Mouse (Mus musculus): ENCODE measurements around the gene Bach1. TPM values are rescaled to one million over a fixed set of nuclear protein-coding genes. Genes with fewer than 3 reads are reported as not detected.

The Bach1 gene
- polyA plus RNA-seq, 1 experiment: not detected

DNA sequence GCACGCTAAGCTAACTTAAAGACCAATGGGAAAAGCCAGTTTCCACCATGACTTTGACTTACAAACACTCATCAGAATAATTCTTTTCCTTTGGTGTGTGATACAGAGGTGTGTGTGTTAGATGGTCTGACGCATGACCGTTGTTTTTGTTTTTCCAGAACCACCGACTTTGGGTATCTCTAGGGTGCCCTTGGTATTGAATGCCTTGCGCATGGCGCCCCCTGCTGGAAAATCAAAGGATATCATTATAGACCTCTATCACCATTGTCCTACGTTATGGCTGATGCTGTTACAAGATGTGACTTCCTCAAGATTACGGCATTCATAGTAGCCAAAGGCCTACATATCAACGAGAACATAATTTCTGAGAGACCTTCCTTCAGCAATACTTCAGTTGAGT lies 56.1 kb downstream of the Bach1 start:
- 62% methylated on average over 9 of the region's 9 CpGs for WGBS
- TF ChIP-seq CTCF (IDR thresholded peaks at IDR 0.05; ENCODE audit: insufficient read depth, low read depth, low read length) (no peak), POLR2A (IDR thresholded peaks at IDR 0.05; ENCODE audit: insufficient read depth, low read depth, low read length) (no peak)

GRCm38 (mm10) chr16:87755915-87756314 lies 57.2 kb downstream of the Bach1 start:
- Histone ChIP-seq H3K4me3 (ENCODE audit: insufficient read depth, low read depth, low read length) (no peak overlapping the region), H3K27ac (ENCODE audit: insufficient read depth, low read depth, low read length) (no peak overlapping the region), H3K4me1 (ENCODE audit: control insufficient read depth, insufficient read depth, low read length) (no peaks in the 10 kb centered on the region)
- TF ChIP-seq POLR2A (IDR thresholded peaks at IDR 0.05; ENCODE audit: insufficient read depth, low read depth, low read length): no peak
- no peak for TF ChIP-seq CTCF (IDR thresholded peaks at IDR 0.05; ENCODE audit: insufficient read depth, low read depth, low read length)
- WGBS: 92% methylated on average over 3 of the region's 3 CpGs

More for the DNA sequence above, 56.1 kb downstream of the Bach1 start:
- Histone ChIP-seq H3K4me1 (ENCODE audit: control insufficient read depth, insufficient read depth, low read length) (no peaks in the 10 kb centered on the region), H3K27ac (ENCODE audit: insufficient read depth, low read depth, low read length) (no peak overlapping the region), H3K4me3 (ENCODE audit: insufficient read depth, low read depth, low read length) (no peak overlapping the region)

GRCm38 (mm10) chr16:87758016-87758415 lies 59.3 kb downstream of the Bach1 start:
- H3K4me3 ChIP-seq (ENCODE audit: insufficient read depth, low read depth, low read length): no peak overlapping the region
- H3K27ac ChIP-seq (ENCODE audit: insufficient read depth, low read depth, low read length): no peak overlapping the region
- TF ChIP-seq CTCF (IDR thresholded peaks at IDR 0.05; ENCODE audit: insufficient read depth, low read depth, low read length): no peak
- no peak for TF ChIP-seq POLR2A (IDR thresholded peaks at IDR 0.05; ENCODE audit: insufficient read depth, low read depth, low read length)
- no peaks in the 10 kb centered on the region for H3K4me1 ChIP-seq (ENCODE audit: control insufficient read depth, insufficient read depth, low read length)
- 97% methylated on average over 11 of the region's 11 CpGs for WGBS

DNA sequence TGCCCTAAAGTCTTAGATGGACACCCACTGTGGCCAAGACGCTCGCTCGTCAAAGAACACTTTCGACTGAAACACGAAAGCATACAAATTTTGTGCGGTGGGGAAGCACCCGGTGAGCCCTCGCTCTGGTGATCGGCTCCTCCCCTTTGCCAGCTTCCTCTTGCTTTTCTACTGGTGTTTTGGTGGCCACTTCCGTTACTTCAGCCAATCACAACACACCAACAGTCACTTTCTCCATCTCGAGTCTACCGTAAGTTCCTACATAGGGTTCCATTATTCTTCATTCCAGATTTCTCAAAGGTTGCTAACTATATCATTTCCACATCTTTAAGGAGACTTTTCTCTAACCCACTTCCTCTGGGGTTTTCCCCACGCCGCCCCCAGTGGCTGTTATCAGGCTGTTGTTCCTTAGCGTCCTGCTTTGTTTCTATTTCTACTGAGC lies 65.9 kb downstream of the Bach1 start:
- H3K4me1 ChIP-seq (ENCODE audit: control insufficient read depth, insufficient read depth, low read length): no peaks in the 10 kb centered on the region
- 94% methylated on average over 15 of the region's 15 CpGs for WGBS

DNA sequence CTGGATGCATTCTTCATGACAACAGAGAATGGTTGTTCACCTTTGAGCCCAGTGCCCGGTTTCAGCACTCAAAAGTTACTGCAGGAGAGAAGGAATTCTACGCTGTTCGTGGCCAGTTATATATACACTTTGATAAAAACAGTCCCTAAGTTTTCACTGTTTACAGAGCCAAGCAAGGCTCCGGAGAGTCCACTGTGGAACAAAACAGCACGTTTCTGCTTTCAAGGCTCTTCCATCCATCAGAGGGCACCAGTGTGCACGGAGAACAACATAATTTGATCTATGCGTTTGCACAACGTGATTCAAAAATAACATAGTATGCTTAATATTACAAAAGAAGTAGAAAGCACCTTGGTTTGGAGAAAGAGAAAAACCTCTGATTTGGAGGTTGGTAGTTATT lies 67.2 kb downstream of the Bach1 start:
- no peak for TF ChIP-seq POLR2A (IDR thresholded peaks at IDR 0.05; ENCODE audit: insufficient read depth, low read depth, low read length)
- no peak for TF ChIP-seq CTCF (IDR thresholded peaks at IDR 0.05; ENCODE audit: insufficient read depth, low read depth, low read length)
- H3K4me1 ChIP-seq (ENCODE audit: control insufficient read depth, insufficient read depth, low read length): no peaks in the 10 kb centered on the region

More for the DNA sequence above, 65.9 kb downstream of the Bach1 start:
- Histone ChIP-seq H3K4me3 (ENCODE audit: insufficient read depth, low read depth, low read length) (no peak overlapping the region), H3K27ac (ENCODE audit: insufficient read depth, low read depth, low read length) (no peak overlapping the region)
- TF ChIP-seq POLR2A (IDR thresholded peaks at IDR 0.05; ENCODE audit: insufficient read depth, low read depth, low read length) (no peak), CTCF (IDR thresholded peaks at IDR 0.05; ENCODE audit: insufficient read depth, low read depth, low read length) (no peak)

GRCm38 (mm10) chr16:87770576-87770975 lies 71.8 kb downstream of the Bach1 start:
- Histone ChIP-seq H3K27ac (ENCODE audit: insufficient read depth, low read depth, low read length) (no peak overlapping the region), H3K4me1 (ENCODE audit: control insufficient read depth, insufficient read depth, low read length) (no peaks in the 10 kb centered on the region), H3K4me3 (ENCODE audit: insufficient read depth, low read depth, low read length) (no peak overlapping the region)
- TF ChIP-seq CTCF (IDR thresholded peaks at IDR 0.05; ENCODE audit: insufficient read depth, low read depth, low read length) (no peak), POLR2A (IDR thresholded peaks at IDR 0.05; ENCODE audit: insufficient read depth, low read depth, low read length) (no peak)
- 95% methylated on average over 2 of the region's 2 CpGs for WGBS

More for the DNA sequence above, 67.2 kb downstream of the Bach1 start:
- H3K27ac ChIP-seq (ENCODE audit: insufficient read depth, low read depth, low read length): no peak overlapping the region
- no peak overlapping the region for H3K4me3 ChIP-seq (ENCODE audit: insufficient read depth, low read depth, low read length)
- 43% methylated on average over 8 of the region's 8 CpGs for WGBS

DNA sequence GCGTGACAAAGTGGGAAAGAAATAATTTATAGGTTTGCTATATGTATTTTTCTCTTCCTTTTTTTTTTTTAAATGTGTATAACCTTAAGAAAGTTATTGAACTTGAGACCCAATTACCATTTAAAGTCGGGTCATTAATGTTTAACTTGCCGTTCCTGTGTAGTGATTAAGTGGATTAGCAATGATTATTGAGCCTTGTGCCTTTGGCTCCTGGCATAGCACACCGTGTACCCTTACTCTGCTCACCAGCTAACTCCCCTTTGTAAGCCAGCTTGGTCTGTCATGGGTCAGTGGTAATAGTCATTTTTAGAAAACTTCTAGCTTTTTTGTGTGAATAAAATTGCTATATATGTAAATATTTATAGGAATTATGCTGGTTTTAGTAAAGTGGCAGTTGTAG lies 73.2 kb downstream of the Bach1 start:
- 69% methylated on average over 4 of the region's 4 CpGs for WGBS
- no peak for TF ChIP-seq POLR2A (IDR thresholded peaks at IDR 0.05; ENCODE audit: insufficient read depth, low read depth, low read length)
- TF ChIP-seq CTCF (IDR thresholded peaks at IDR 0.05; ENCODE audit: insufficient read depth, low read depth, low read length): no peak
- no peak overlapping the region for H3K27ac ChIP-seq (ENCODE audit: insufficient read depth, low read depth, low read length)
- no peaks in the 10 kb centered on the region for H3K4me1 ChIP-seq (ENCODE audit: control insufficient read depth, insufficient read depth, low read length)
- no peak overlapping the region for H3K4me3 ChIP-seq (ENCODE audit: insufficient read depth, low read depth, low read length)

GRCm38 (mm10) chr16:87774398-87774797 lies 75.7 kb downstream of the Bach1 start:
- no peaks in the 10 kb centered on the region for H3K4me1 ChIP-seq (ENCODE audit: control insufficient read depth, insufficient read depth, low read length)
- no peak for TF ChIP-seq CTCF (IDR thresholded peaks at IDR 0.05; ENCODE audit: insufficient read depth, low read depth, low read length)
- TF ChIP-seq POLR2A (IDR thresholded peaks at IDR 0.05; ENCODE audit: insufficient read depth, low read depth, low read length): no peak
- WGBS: 66% methylated on average over 3 of the region's 3 CpGs

DNA sequence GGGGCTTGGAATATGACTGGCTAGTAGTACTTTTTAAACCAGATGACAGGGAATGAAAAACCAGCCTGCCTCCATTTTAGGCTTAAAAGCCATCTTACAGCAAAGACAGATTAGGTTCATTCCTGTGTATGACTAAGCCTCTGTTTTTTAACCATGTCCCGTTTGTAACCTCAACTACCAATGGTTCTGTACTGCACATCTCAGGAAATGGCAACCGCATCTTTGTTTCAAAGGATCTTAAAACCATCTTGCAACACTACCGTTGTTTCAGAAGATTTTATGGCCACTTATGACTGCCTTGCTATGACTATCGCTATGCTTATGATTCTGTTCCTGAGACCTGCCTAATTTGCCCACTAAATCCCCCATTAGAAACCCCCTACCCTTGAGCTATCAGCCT lies 78.6 kb downstream of the Bach1 start:
- TF ChIP-seq POLR2A (IDR thresholded peaks at IDR 0.05; ENCODE audit: insufficient read depth, low read depth, low read length) (no peak), CTCF (IDR thresholded peaks at IDR 0.05; ENCODE audit: insufficient read depth, low read depth, low read length) (no peak)
- no peak overlapping the region for H3K4me3 ChIP-seq (ENCODE audit: insufficient read depth, low read depth, low read length)
- WGBS: 86% methylated on average over 4 of the region's 4 CpGs
- H3K27ac ChIP-seq (ENCODE audit: insufficient read depth, low read depth, low read length): no peak overlapping the region
- no peaks in the 10 kb centered on the region for H3K4me1 ChIP-seq (ENCODE audit: control insufficient read depth, insufficient read depth, low read length)

More at GRCm38 (mm10) chr16:87774398-87774797, 75.7 kb downstream of the Bach1 start:
- Histone ChIP-seq H3K27ac (ENCODE audit: insufficient read depth, low read depth, low read length) (no peak overlapping the region), H3K4me3 (ENCODE audit: insufficient read depth, low read depth, low read length) (no peak overlapping the region)

- H3K4me1 ChIP-seq (ENCODE audit: control insufficient read depth, insufficient read depth, low read length): no peaks in the 10 kb centered on the region; the same call in 1 of the 2 replicates
- TF ChIP-seq CTCF (IDR thresholded peaks at IDR 0.05; ENCODE audit: insufficient read depth, low read depth, low read length) (no peak), POLR2A (IDR thresholded peaks at IDR 0.05; ENCODE audit: insufficient read depth, low read depth, low read length) (no peak)
- no peak overlapping the region for H3K27ac ChIP-seq (ENCODE audit: insufficient read depth, low read depth, low read length)
- 79% methylated on average over 7 of the region's 7 CpGs for WGBS
- no peak overlapping the region for H3K4me3 ChIP-seq (ENCODE audit: insufficient read depth, low read depth, low read length)
Observed at GRCm38 (mm10) chr16:87781637-87782036, 82.9 kb downstream of the Bach1 start.

Other genes with a start within 250 kb of the Bach1 start
- gene Usp16, start 244.2 kb upstream of the Bach1 start, polyA plus RNA-seq (2012; ENCODE audit: insufficient read depth, insufficient read length, low replicate concordance, missing spikeins): not detected in 2 replicates
- 227 and 308 TPM in 2 replicates for gene Cct8, start 203.1 kb upstream of the Bach1 start, polyA plus RNA-seq (2012; ENCODE audit: insufficient read depth, insufficient read length, low replicate concordance, missing spikeins)
- not detected in 2 replicates for gene Map3k7cl, start 145.6 kb upstream of the Bach1 start, polyA plus RNA-seq (2012; ENCODE audit: insufficient read depth, insufficient read length, low replicate concordance, missing spikeins)

All from olfactory bulb, adult 2 months (tissue).